In the genomic region with DNA sequence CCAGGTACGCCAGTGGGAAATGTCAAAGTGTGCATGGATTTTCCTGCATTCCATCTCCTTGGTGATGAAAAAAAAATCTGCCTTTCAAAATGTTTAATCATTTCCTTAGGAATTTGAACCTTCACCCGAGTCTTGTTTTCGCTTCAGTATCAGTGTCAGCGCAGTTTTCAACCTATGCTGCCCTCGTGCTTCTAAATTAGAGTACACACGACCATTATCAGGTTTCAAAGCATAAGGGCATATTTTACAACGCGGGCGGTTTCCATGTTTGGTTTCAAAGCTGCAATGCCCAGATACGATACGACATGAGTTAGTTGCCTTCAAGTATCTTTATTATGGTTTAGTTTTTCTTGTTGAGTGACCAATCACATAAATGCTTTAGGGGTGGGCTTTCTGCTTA, we compare ENCODE assay signal across 21 mouse cellular contexts.
A peak's percentile ranks its signal among the peaks of the same experiment; 100 is the strongest.
DNase-seq lines count a peak whose midpoint lies in the region; ATAC-seq lines count a peak whose summit lies in the region.
"Had no signal": no experiment of that assay in that cellular context is flagged by ENCODE, and none has a peak within 500 bp of the region (broad histone marks: within the 10 kb centered on the region; RNA-seq: fewer than 3 reads in every experiment).

No protein-coding gene starts in this region.

- H3K4me1 ChIP-seq in limb, embryonic 11.5 days (ENCODE audit: control insufficient read depth, insufficient read depth, low read length) = no peaks in the 10 kb centered on the region
- H3K4me1 ChIP-seq in limb, embryonic 10.5 days = peaks cover 5% of the 10 kb centered on the region; the same call in 1 of the 2 replicates
- peaks cover 19% of the 10 kb centered on the region; the same call in 1 of the 2 replicates for H3K4me1 ChIP-seq in embryonic facial prominence, embryonic 10.5 days
- H3K4me1 ChIP-seq in intestine, embryonic 16.5 days (ENCODE audit: control insufficient read depth, insufficient read depth, low read length) = no peaks in the 10 kb centered on the region
- H3K4me1 ChIP-seq in liver, embryonic 12.5 days = no peaks in the 10 kb centered on the region
- H3K4me1 ChIP-seq: forebrain, embryonic 13.5 days; heart, embryonic 12.5 days; hindbrain, embryonic 15.5 days; limb, embryonic 12.5 days; midbrain, embryonic 10.5 days; stomach, embryonic 15.5 days had no signal

- no peak overlapping the region for H3K27ac ChIP-seq in limb, embryonic 11.5 days (replicated peaks; ENCODE audit: low read depth, low read length)
- H3K27ac ChIP-seq in limb, embryonic 10.5 days = no peak overlapping the region
- 0 out of 2 replicates have a peak overlapping the region, but pooled peaks have one; percentile 26 for H3K27ac ChIP-seq in embryonic facial prominence, embryonic 10.5 days (replicated peaks)
- H3K27ac ChIP-seq in intestine, embryonic 16.5 days (ENCODE audit: low read length) = no peak overlapping the region
- H3K27ac ChIP-seq in liver, embryonic 12.5 days = no peak overlapping the region
- H3K27ac ChIP-seq: forebrain, embryonic 13.5 days; hindbrain, embryonic 15.5 days; limb, embryonic 12.5 days; liver, embryonic 14.5 days; midbrain, embryonic 10.5 days; stomach, embryonic 15.5 days had no signal

- no peak for ATAC-seq in limb, embryonic 11.5 days (ENCODE audit: insufficient number of reproducible peaks, low FRiP score, low TSS enrichment, low read depth)
- peak; percentile 67 for ATAC-seq in intestine, embryonic 16.5 days
- no peak for ATAC-seq in liver, embryonic 12.5 days
- ATAC-seq: activated CD4-positive, CD25-positive, alpha-beta regulatory T cell, adult 4 months; forebrain, embryonic 13.5 days had no signal

- no peaks in the 10 kb centered on the region for H3K9me3 ChIP-seq in limb, embryonic 11.5 days (ENCODE audit: control insufficient read depth, low read length)
- H3K9me3 ChIP-seq in limb, embryonic 10.5 days (replicated peaks) = no peaks in the 10 kb centered on the region
- no peaks in the 10 kb centered on the region for H3K9me3 ChIP-seq in embryonic facial prominence, embryonic 10.5 days
- no peaks in the 10 kb centered on the region for H3K9me3 ChIP-seq in intestine, embryonic 16.5 days (ENCODE audit: control insufficient read depth, low read length)
- H3K9me3 ChIP-seq in liver, embryonic 12.5 days (replicated peaks) = no peaks in the 10 kb centered on the region
- H3K9me3 ChIP-seq: forebrain, embryonic 13.5 days; heart, embryonic 12.5 days; hindbrain, embryonic 15.5 days; limb, embryonic 12.5 days; midbrain, embryonic 10.5 days; stomach, embryonic 15.5 days had no signal

- no peak overlapping the region for H3K4me2 ChIP-seq in limb, embryonic 11.5 days (ENCODE audit: low read depth, severe bottlenecking)
- no peak overlapping the region; the same call in 1 of the 2 replicates for H3K4me2 ChIP-seq in intestine, embryonic 16.5 days (ENCODE audit: low read depth, low read length)
- H3K4me2 ChIP-seq in liver, embryonic 12.5 days = no peak overlapping the region
- H3K4me2 ChIP-seq: forebrain, embryonic 13.5 days; heart, embryonic 12.5 days; hindbrain, embryonic 15.5 days; limb, embryonic 12.5 days; stomach, embryonic 15.5 days had no signal

- H3K9ac ChIP-seq in limb, embryonic 11.5 days (ENCODE audit: low read length) = no peak overlapping the region
- no peak overlapping the region for H3K9ac ChIP-seq in intestine, embryonic 16.5 days (ENCODE audit: low read depth, low read length)
- H3K9ac ChIP-seq in liver, embryonic 12.5 days = no peak overlapping the region
- H3K9ac ChIP-seq: forebrain, embryonic 13.5 days; heart, embryonic 12.5 days; hindbrain, embryonic 15.5 days; limb, embryonic 12.5 days; liver, embryonic 14.5 days; stomach, embryonic 15.5 days had no signal

- 57% methylated on average over 11 of the region's 11 CpGs for WGBS in limb, embryonic 11.5 days
- 73% methylated on average over 11 of the region's 11 CpGs for WGBS in limb, embryonic 10.5 days
- WGBS in embryonic facial prominence, embryonic 10.5 days = 45% methylated on average over 11 of the region's 11 CpGs
- 41% methylated on average over 11 of the region's 11 CpGs for WGBS in intestine, embryonic 16.5 days
- 66% methylated on average over 11 of the region's 11 CpGs for WGBS in liver, embryonic 12.5 days (ENCODE audit: insufficient replicate concordance)

- no peak overlapping the region for H3K4me3 ChIP-seq in limb, embryonic 11.5 days (ENCODE audit: low read depth, low read length)
- H3K4me3 ChIP-seq in limb, embryonic 10.5 days = no peak overlapping the region
- no peak overlapping the region for H3K4me3 ChIP-seq in embryonic facial prominence, embryonic 10.5 days
- H3K4me3 ChIP-seq in intestine, embryonic 16.5 days (ENCODE audit: low read length) = no peak overlapping the region
- H3K4me3 ChIP-seq in liver, embryonic 12.5 days = no peak overlapping the region
- H3K4me3 ChIP-seq: forebrain, embryonic 13.5 days; heart, embryonic 12.5 days; hindbrain, embryonic 15.5 days; limb, embryonic 12.5 days; midbrain, embryonic 10.5 days; stomach, embryonic 15.5 days had no signal

- no peaks in the 10 kb centered on the region for H3K36me3 ChIP-seq in limb, embryonic 11.5 days (ENCODE audit: control insufficient read depth, insufficient read depth, low read length)
- no peaks in the 10 kb centered on the region for H3K36me3 ChIP-seq in limb, embryonic 10.5 days
- H3K36me3 ChIP-seq in embryonic facial prominence, embryonic 10.5 days (replicated peaks) = no peaks in the 10 kb centered on the region
- H3K36me3 ChIP-seq in intestine, embryonic 16.5 days (ENCODE audit: control insufficient read depth, insufficient read depth, low read length) = no peaks in the 10 kb centered on the region
- H3K36me3 ChIP-seq in liver, embryonic 12.5 days = no peaks in the 10 kb centered on the region
- H3K36me3 ChIP-seq: heart, embryonic 12.5 days; hindbrain, embryonic 15.5 days; limb, embryonic 12.5 days; midbrain, embryonic 10.5 days; stomach, embryonic 15.5 days had no signal

- no peaks in the 10 kb centered on the region for H3K27me3 ChIP-seq in limb, embryonic 11.5 days (ENCODE audit: control insufficient read depth, insufficient read depth, low read length)
- no peaks in the 10 kb centered on the region for H3K27me3 ChIP-seq in limb, embryonic 10.5 days (ENCODE audit: low read depth, poor library complexity, severe bottlenecking)
- H3K27me3 ChIP-seq in embryonic facial prominence, embryonic 10.5 days (replicated peaks; ENCODE audit: low read depth, poor library complexity, severe bottlenecking) = no peaks in the 10 kb centered on the region
- no peaks in the 10 kb centered on the region for H3K27me3 ChIP-seq in intestine, embryonic 16.5 days (replicated peaks; ENCODE audit: control insufficient read depth, insufficient read depth, low read length)
- no peaks in the 10 kb centered on the region for H3K27me3 ChIP-seq in liver, embryonic 12.5 days (replicated peaks)
- H3K27me3 ChIP-seq: forebrain, embryonic 13.5 days; heart, embryonic 12.5 days; hindbrain, embryonic 15.5 days; limb, embryonic 12.5 days; stomach, embryonic 15.5 days had no signal

- peak; percentile 31 for DNase-seq in limb, embryonic 11.5 days (ENCODE audit: low spot score)
- DNase-seq in limb, embryonic 10.5 days (ENCODE audit: low spot score) = no peak
- DNase-seq in embryonic facial prominence, embryonic 10.5 days (ENCODE audit: low spot score) = peak; percentile 53
- peak; percentile 26 for DNase-seq in yolk sac, embryonic 10.5 days (ENCODE audit: low spot score)
- DNase-seq in T-cell, adult 2 months (ENCODE audit: low spot score) = no peak
- DNase-seq: adrenal gland, postnatal 25 days; cerebellum, adult 18-20 months; cerebellum, postnatal 36 days; layer of hippocampus, postnatal 36 days; spleen, adult 18-20 months; thymus, postnatal 25 days had no signal

Comparison
In these comparisons a context has a peak if more than half of its experiments do, and no peak if none do; other contexts are left out.
1. DNase-seq: peak in limb, embryonic 11.5 days (single experiment), embryonic facial prominence, embryonic 10.5 days (single experiment) and yolk sac, embryonic 10.5 days (single experiment); none in limb, embryonic 10.5 days (single experiment) and T-cell, adult 2 months (single experiment).